Mouse (Mus musculus) megakaryocyte-erythroid progenitor cell, adult 5 weeks (primary cell): Measurements from ENCODE around the gene Mcm7. TPM values are rescaled to one million over a fixed set of nuclear protein-coding genes. Genes with fewer than 3 reads are reported as not detected.

ENCODE experiments used
- polyA plus RNA-seq: library from polyadenylated mRNA; stranded (reverse); fragments of >175 nt; gene quantifications from 2 replicates; pipeline ENCODE4 v1.2.3, GENCODE M21; 2012

Gene Mcm7
- 63.1 and 79.9 TPM in 2 replicates for polyA plus RNA-seq

GRCm38 (mm10) chr5:138171695-138172491, at the start of gene Mcm7, which contains the start of gene Ap4m1:
Gene Mcm7, minus strand, starts transcription at chr5:138172422.
Gene Ap4m1, plus strand, starts transcription at chr5:138172002.

DNA sequence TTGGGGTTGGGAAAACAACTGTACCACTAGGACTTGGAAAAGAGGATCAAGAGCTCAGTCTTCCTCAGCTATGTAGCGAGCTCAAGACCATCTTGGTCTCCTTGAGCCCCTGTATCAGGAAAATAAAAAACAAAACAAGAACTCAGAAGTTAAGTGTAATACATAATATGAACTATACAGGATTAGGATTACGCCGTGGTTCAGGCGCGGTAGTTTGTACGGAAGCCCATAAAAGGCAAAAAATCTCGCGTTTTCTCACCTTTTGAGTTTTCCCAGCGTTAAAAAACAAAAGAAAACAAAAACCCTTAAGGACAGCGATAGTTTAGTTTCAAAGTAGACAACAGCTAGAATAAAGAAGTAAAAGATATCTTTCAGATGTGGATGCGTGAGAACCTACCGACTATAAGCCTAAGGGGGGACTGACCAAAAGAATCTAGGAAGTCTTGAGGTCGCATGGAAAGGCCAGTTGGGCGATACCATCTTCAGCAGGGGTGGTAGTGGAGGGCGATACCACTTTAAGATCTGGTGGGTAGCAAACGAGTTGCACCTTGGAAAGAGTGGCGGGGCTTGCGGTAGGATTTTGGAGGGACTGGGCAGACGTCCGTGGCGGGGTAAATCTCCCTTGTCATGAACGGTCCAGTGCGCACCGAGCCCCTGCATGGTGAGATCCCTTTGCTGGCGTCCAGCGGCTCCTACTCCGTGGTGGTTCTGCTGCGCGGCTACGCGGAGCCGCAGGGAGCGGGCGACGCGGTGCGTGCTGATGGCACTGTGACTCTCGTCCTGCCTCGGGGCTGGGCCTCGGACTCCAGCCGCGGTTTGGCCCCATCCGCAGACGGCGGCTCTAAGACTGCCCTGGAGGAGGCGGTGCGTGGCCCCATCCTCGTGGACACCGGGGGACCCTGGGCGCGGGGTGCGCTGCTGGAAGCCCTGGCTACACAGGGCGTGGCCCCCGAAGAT, 21.8 kb upstream of the Mcm7 start, which contains the start of gene Mblac1:
TSS of gene Mblac1 (plus strand) at position 544 of the 957 bp plus-strand sequence.

GRCm38 (mm10) chr5:138186950-138187638, 14.9 kb upstream of the Mcm7 start, which contains the start of the genes Taf6 and Cnpy4:
Gene Taf6, minus strand, starts transcription at chr5:138187451.
Gene Cnpy4, plus strand, starts transcription at chr5:138187485.

GRCm38 (mm10) chr5:138160842-138161665, 11.2 kb downstream of the Mcm7 start, which contains the start of gene Cops6:
Gene Cops6, plus strand, starts transcription at chr5:138161071.

DNA sequence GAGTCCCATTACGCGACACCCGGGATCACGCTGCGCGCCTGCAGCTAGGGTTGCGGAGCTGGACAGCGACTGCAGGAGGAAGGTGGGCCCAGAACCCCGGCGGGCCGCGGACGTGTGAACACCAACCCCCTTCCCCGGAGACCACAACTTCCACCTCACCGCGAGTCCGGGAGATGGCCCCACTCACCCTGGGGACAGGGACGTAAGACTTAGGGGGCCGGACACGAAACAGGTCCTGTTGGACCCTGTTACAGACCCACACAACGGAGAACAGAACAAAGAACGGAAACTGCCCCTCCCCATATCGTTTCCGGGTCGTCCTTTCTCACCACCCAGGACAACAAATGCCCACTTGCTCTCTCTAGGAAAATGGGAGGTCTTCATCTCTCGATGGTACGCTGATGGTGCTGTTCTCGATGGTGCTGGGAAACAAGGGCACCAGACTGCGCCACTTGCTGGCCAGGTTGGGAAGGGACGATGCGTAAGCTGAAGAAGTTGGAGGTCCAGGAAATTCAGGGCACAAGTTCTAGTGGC, 16.7 kb downstream of the Mcm7 start, which contains the start of gene Zfp113:
TSS of gene Zfp113 (minus strand) at position 302 of the 534 bp plus-strand sequence.

DNA sequence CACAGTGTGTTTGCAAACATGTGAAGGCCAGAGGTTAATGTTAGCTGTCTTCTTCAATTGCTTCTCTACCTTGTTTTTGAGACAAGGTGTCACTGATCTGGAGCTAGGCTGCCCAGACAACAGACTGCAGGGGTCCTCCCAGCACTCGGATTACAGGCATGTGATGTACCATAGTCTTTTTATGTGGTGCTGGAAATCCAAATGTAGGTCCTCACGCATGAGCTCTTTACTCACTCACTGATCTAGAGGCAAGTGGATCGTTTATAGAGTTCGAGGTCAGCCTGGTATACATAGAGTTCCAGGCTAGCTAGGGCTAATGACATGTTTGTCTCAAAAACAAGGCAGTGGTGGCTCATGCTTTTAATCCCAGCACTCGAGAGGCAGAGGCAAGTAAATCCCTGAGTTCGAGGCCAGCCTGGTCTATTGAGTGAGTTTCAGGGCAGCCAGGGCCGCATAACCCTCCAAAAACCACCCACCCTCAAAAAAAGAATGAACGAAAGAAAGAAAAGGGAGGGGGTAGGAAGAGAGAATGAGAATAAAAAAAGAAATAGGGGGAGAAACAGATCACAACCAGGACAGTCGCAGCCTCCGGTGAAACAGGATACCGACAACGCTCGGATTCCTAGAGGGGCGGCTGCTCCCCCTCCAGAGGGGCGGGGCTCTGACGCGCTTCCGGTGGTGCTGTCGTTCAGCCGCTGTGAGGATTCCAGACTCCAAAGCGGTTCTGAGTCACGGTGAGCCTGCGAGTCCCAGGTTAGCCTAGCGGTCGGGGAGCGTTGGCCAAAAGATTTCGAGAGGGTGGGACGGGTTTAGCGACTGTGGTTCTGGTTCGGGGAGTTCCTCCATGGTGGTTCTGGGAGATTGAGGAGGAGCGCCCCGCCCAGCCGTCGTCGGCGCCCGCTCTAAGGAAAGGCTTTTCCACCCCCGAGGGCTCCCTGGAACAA, 55.7 kb downstream of the Mcm7 start, which contains the start of gene Zscan21:
TSS of gene Zscan21 (plus strand) at position 649 of the 944 bp plus-strand sequence.

Other genes starting within 250 kb of the Mcm7 start
- gene Gjc3, start 209.3 kb downstream of the Mcm7 start, polyA plus RNA-seq: not detected in 2 replicates
- not detected in 2 replicates for gene Azgp1, start 190.9 kb downstream of the Mcm7 start, polyA plus RNA-seq
- 0.03 and 0.05 TPM in 2 replicates for gene Smok3a, start 151.2 kb downstream of the Mcm7 start, polyA plus RNA-seq
- gene Smok3b, start 151.0 kb downstream of the Mcm7 start, polyA plus RNA-seq: not detected in 2 replicates
- gene Smok3c, start 119.2 kb downstream of the Mcm7 start, polyA plus RNA-seq: 0.13 TPM in 1 of 2 replicates, not detected in the other
- 1.0 and 1.1 TPM in 2 replicates for gene Zkscan1, start 87.3 kb downstream of the Mcm7 start, polyA plus RNA-seq
- 1.4 and 1.6 TPM in 2 replicates for gene Zscan21, start 55.5 kb downstream of the Mcm7 start, polyA plus RNA-seq
- gene Zfp113, start 16.7 kb downstream of the Mcm7 start, polyA plus RNA-seq: 0.29 and 0.35 TPM in 2 replicates
- 111 and 113 TPM in 2 replicates for gene Cops6, start 11.4 kb downstream of the Mcm7 start, polyA plus RNA-seq
- gene Ap4m1, start 420 bp downstream of the Mcm7 start, polyA plus RNA-seq: 29.7 and 34.6 TPM in 2 replicates
- gene Taf6, start 15.0 kb upstream of the Mcm7 start, polyA plus RNA-seq: 27.4 and 28.8 TPM in 2 replicates
- gene Cnpy4, start 15.1 kb upstream of the Mcm7 start, polyA plus RNA-seq: 2.8 and 3.1 TPM in 2 replicates
- gene Mblac1, start 21.9 kb upstream of the Mcm7 start, polyA plus RNA-seq: 5.2 and 7.1 TPM in 2 replicates
- 0.39 and 0.83 TPM in 2 replicates for gene Nxpe5, start 53.5 kb upstream of the Mcm7 start, polyA plus RNA-seq
- 135 and 171 TPM in 2 replicates for gene Lamtor4, start 83.1 kb upstream of the Mcm7 start, polyA plus RNA-seq
- gene BC037034, start 91.6 kb upstream of the Mcm7 start, polyA plus RNA-seq: 210 and 248 TPM in 2 replicates
- gene Gal3st4, start 100.4 kb upstream of the Mcm7 start, polyA plus RNA-seq: not detected in 2 replicates
- not detected in 2 replicates for gene Gm43720, start 107.5 kb upstream of the Mcm7 start, polyA plus RNA-seq
- 5.9 and 8.4 TPM in 2 replicates for gene Gpc2, start 107.6 kb upstream of the Mcm7 start, polyA plus RNA-seq
- 8.0 and 9.8 TPM in 2 replicates for gene Stag3, start 107.8 kb upstream of the Mcm7 start, polyA plus RNA-seq
- gene Pvrig, start 169.5 kb upstream of the Mcm7 start, polyA plus RNA-seq: not detected in 2 replicates